Mouse (Mus musculus): ENCODE data around the gene Olfr459. TPM values are rescaled to one million over a fixed set of nuclear protein-coding genes. Genes with fewer than 3 reads are reported as not detected.

Olfr459 gene
- total RNA-seq (2023), result not detected

DNA sequence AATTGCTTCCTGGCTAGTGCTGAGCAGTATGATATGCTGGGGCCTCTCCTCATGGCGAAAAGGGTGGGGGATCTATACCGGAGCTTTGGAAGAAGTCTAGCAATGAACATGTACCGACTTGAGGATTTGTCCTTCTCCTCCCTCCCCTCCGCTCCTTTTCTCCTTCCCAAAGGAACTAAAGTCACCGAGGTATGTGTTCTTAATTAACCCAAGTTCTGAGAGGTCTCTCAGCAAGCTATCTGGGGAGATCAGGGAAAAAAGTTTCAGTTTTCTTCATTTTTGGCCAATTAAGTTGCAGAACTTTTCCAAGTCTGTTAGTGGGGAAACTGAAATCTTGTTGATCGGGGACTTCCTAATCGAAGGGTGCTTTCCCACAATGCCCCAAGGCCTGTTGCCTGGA is at the start of gene Olfr459:
Olfr459 (minus strand) TSS at position 101 of the 400 bp plus-strand sequence.

Other genes starting within 250 kb of the Olfr459 start
- gene Ephb6, start 169.7 kb downstream of the Olfr459 start, total RNA-seq (2023), result 23.9 TPM
- gene Trpv6, start 138.8 kb downstream of the Olfr459 start, total RNA-seq (2023), result not detected
- not detected for gene Trpv5, start 94.4 kb downstream of the Olfr459 start, total RNA-seq (2023)
- not detected for gene Llcfc1, start 90.7 kb downstream of the Olfr459 start, total RNA-seq (2023)
- gene Kel, start 70.8 kb downstream of the Olfr459 start, total RNA-seq (2023), result not detected
- not detected for gene Pip, start 72.4 kb upstream of the Olfr459 start, total RNA-seq (2023)
- gene Sval2, start 77.8 kb upstream of the Olfr459 start, total RNA-seq (2023), result not detected
- gene Sval1, start 176.5 kb upstream of the Olfr459 start, total RNA-seq (2023), result not detected
- gene Sval3, start 193.0 kb upstream of the Olfr459 start, total RNA-seq (2023), result not detected